Mouse (Mus musculus) natural killer cell, adult 2 months (primary cell): ENCODE data around the gene Olfr729.

Experiments used
- DNase-seq, 2 experiments: peaks; one replicate each; pipeline ENCODE4 v3.0.0; 2022; ENCODE audit warnings: low spot score in 2 of 2

Olfr729 gene

DNA sequence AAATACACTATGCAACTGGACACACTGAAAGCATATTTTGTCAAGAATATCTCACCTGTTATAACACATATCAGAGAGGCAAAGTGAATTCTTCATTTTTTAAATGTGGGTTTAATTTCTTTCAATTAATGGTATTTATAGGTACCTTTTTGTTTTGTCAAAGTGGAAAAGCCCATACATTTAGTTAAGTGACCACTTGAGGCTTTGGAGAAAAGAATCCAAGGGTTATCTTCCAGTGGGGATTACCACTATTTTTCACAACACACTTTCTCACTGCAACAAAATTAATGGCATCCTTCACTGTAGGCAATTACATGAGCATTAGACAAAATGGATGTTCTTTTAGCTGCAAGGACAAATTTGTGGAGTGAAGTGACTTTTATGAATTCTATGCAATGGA, at the start of gene Olfr729:
Gene Olfr729, minus strand, starts transcription at position 101 of the 400 bp plus-strand sequence.
- no peak for DNase-seq

DNA sequence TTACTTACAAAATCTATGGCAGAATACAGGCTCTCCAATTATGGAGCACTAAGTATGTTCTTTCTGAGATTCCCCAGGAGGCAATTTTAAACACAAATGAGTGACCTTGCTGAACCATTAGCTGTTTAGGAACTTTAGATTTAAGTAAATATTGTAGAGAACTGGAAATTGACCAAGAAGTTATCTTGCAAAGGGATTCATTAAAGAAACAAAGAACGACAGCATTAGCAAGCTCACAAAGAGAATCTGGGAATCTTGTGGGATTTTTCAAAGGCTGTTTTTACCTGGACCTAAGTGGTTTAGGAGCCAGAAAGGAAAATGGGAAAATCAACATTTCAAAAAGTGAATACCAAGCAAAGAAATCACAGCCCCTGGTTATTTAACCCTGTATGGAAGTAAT, 35.4 kb upstream of the Olfr729 start, which contains the start of gene Olfr730:
Gene Olfr730, minus strand, starts transcription at position 101 of the 400 bp plus-strand sequence.
- DNase-seq: no peak

GRCm38 (mm10) chr14:50142580-50142979, 10.1 kb downstream of the Olfr729 start, which contains the start of gene Olfr728:
Gene Olfr728, minus strand, starts transcription at chr14:50142680.
- DNase-seq: no peak

DNA sequence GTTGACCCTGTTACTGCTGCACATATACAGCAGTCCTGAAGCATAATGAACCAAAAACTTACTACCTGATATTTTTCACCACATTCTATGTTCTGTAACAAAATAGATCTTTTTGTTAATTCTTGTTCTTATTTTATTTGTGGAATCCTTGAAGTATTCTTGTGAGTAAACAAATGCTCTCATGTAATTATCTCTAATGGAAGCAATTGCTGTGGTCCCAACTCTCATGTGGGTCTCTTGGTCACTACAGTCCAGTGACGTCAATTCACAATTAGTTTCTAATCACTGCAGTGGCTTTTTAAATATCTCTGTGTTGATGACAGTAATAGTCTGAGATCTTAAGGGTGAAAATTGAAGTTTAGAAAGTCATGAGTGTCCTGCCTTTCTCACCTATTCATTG, 29.8 kb downstream of the Olfr729 start, which contains the start of gene Olfr727:
Gene Olfr727, plus strand, starts transcription at position 301 of the 400 bp plus-strand sequence.
- DNase-seq: no peak
